Mouse (Mus musculus): ENCODE data around the gene Cacnb2. TPM values are rescaled to one million over a fixed set of nuclear protein-coding genes. Genes with fewer than 3 reads are reported as not detected.

The Cacnb2 gene
- polyA plus RNA-seq, 1 experiment from 2014 or later = 5.9 TPM

- Histone ChIP-seq H3K27ac (no peak overlapping the region), H3K4me1 (replicated peaks; ENCODE audit: control insufficient read depth, insufficient read depth, low read length) (no peaks in the 10 kb centered on the region), H3K9me3 (ENCODE audit: control insufficient read depth, low read length) (no peaks in the 10 kb centered on the region), H3K9ac (no peak overlapping the region), H3K4me2 (replicated peaks) (no peak overlapping the region), H3K36me3 (replicated peaks; ENCODE audit: control insufficient read depth, insufficient read depth) (no peaks in the 10 kb centered on the region), H3K27me3 (ENCODE audit: control insufficient read depth, insufficient read depth, low read length) (no peaks in the 10 kb centered on the region), H3K4me3 (replicated peaks; ENCODE audit: low read length) (no peak overlapping the region)
- WGBS = 61% methylated on average over 8 of the region's 8 CpGs
- DNase-seq (ENCODE audit: low spot score) = no peak
- no peak for ATAC-seq (ENCODE audit: low FRiP score)
These were observed 333.6 kb downstream of the Cacnb2 start for GRCm38 (mm10) chr2:14936492-14936891.

- 68% methylated on average over 4 of the region's 4 CpGs for WGBS
- DNase-seq (ENCODE audit: low spot score) = no peak
- no peaks in the 10 kb centered on the region for H3K27me3 ChIP-seq (ENCODE audit: control insufficient read depth, insufficient read depth, low read length)
- H3K4me1 ChIP-seq (replicated peaks; ENCODE audit: control insufficient read depth, insufficient read depth, low read length) = no peaks in the 10 kb centered on the region
- ATAC-seq (ENCODE audit: low FRiP score) = no peak
- H3K27ac ChIP-seq = no peak overlapping the region
- H3K4me2 ChIP-seq (replicated peaks) = no peak overlapping the region
- H3K4me3 ChIP-seq (replicated peaks; ENCODE audit: low read length) = no peak overlapping the region
- H3K9ac ChIP-seq = no peak overlapping the region
- H3K36me3 ChIP-seq (replicated peaks; ENCODE audit: control insufficient read depth, insufficient read depth) = no peaks in the 10 kb centered on the region
- H3K9me3 ChIP-seq (ENCODE audit: control insufficient read depth, low read length) = no peaks in the 10 kb centered on the region
These were observed 339.4 kb downstream of the Cacnb2 start for GRCm38 (mm10) chr2:14942261-14942660.

GRCm38 (mm10) chr2:14943691-14944357, 340.9 kb downstream of the Cacnb2 start:
- Histone ChIP-seq H3K27ac (no peak overlapping the region), H3K36me3 (replicated peaks; ENCODE audit: control insufficient read depth, insufficient read depth) (no peaks in the 10 kb centered on the region), H3K9me3 (ENCODE audit: control insufficient read depth, low read length) (no peaks in the 10 kb centered on the region), H3K4me1 (replicated peaks; ENCODE audit: control insufficient read depth, insufficient read depth, low read length) (no peaks in the 10 kb centered on the region), H3K9ac (no peak overlapping the region), H3K4me2 (replicated peaks) (no peak overlapping the region), H3K4me3 (replicated peaks; ENCODE audit: low read length) (no peak overlapping the region), H3K27me3 (ENCODE audit: control insufficient read depth, insufficient read depth, low read length) (no peaks in the 10 kb centered on the region)
- no peak for ATAC-seq (ENCODE audit: low FRiP score)
- DNase-seq (ENCODE audit: low spot score) = no peak
- WGBS = 89% methylated on average over 3 of the region's 3 CpGs

- Histone ChIP-seq H3K9ac (no peak overlapping the region), H3K9me3 (ENCODE audit: control insufficient read depth, low read length) (no peaks in the 10 kb centered on the region), H3K27ac (no peak overlapping the region), H3K4me2 (replicated peaks) (no peak overlapping the region), H3K4me1 (replicated peaks; ENCODE audit: control insufficient read depth, insufficient read depth, low read length) (no peaks in the 10 kb centered on the region), H3K4me3 (replicated peaks; ENCODE audit: low read length) (no peak overlapping the region), H3K36me3 (replicated peaks; ENCODE audit: control insufficient read depth, insufficient read depth) (no peaks in the 10 kb centered on the region), H3K27me3 (ENCODE audit: control insufficient read depth, insufficient read depth, low read length) (no peaks in the 10 kb centered on the region)
- ATAC-seq (ENCODE audit: low FRiP score) = peak; percentile 72; the same call in 1 of the 2 replicates
- 46% methylated on average over 2 of the region's 2 CpGs for WGBS
- no peak for DNase-seq (ENCODE audit: low spot score)
These were observed 350.2 kb downstream of the Cacnb2 start for GRCm38 (mm10) chr2:14953090-14953489.

GRCm38 (mm10) chr2:14960963-14961488, 358.1 kb downstream of the Cacnb2 start:
- H3K27ac ChIP-seq = no peak overlapping the region

GRCm38 (mm10) chr2:14961493-14961892, 358.6 kb downstream of the Cacnb2 start:
- no peaks in the 10 kb centered on the region for H3K36me3 ChIP-seq (replicated peaks; ENCODE audit: control insufficient read depth, insufficient read depth)
- no peaks in the 10 kb centered on the region for H3K9me3 ChIP-seq (ENCODE audit: control insufficient read depth, low read length)
- DNase-seq (ENCODE audit: low spot score) = no peak
- H3K4me1 ChIP-seq (replicated peaks; ENCODE audit: control insufficient read depth, insufficient read depth, low read length) = no peaks in the 10 kb centered on the region
- no peak overlapping the region for H3K27ac ChIP-seq
- H3K4me2 ChIP-seq (replicated peaks) = no peak overlapping the region
- no peak for ATAC-seq (ENCODE audit: low FRiP score)
- no peak overlapping the region for H3K9ac ChIP-seq
- no peaks in the 10 kb centered on the region for H3K27me3 ChIP-seq (ENCODE audit: control insufficient read depth, insufficient read depth, low read length)
- WGBS = 90% methylated on average over 2 of the region's 2 CpGs
- no peak overlapping the region for H3K4me3 ChIP-seq (replicated peaks; ENCODE audit: low read length)

More at GRCm38 (mm10) chr2:14960963-14961488, 358.1 kb downstream of the Cacnb2 start:
- ATAC-seq (ENCODE audit: low FRiP score) (no peak), DNase-seq (ENCODE audit: low spot score) (no peak)
- WGBS = 83% methylated on average over 1 of the region's 1 CpGs
- H3K4me1 ChIP-seq (replicated peaks; ENCODE audit: control insufficient read depth, insufficient read depth, low read length) = no peaks in the 10 kb centered on the region
- no peak overlapping the region for H3K4me2 ChIP-seq (replicated peaks)
- no peaks in the 10 kb centered on the region for H3K9me3 ChIP-seq (ENCODE audit: control insufficient read depth, low read length)
- H3K9ac ChIP-seq = no peak overlapping the region
- H3K4me3 ChIP-seq (replicated peaks; ENCODE audit: low read length) = no peak overlapping the region
- no peaks in the 10 kb centered on the region for H3K27me3 ChIP-seq (ENCODE audit: control insufficient read depth, insufficient read depth, low read length)
- no peaks in the 10 kb centered on the region for H3K36me3 ChIP-seq (replicated peaks; ENCODE audit: control insufficient read depth, insufficient read depth)

GRCm38 (mm10) chr2:14984029-14984428, 381.1 kb downstream of the Cacnb2 start:
- Histone ChIP-seq H3K4me3 (replicated peaks; ENCODE audit: low read length) (no peak overlapping the region), H3K4me2 (replicated peaks) (no peak overlapping the region), H3K36me3 (replicated peaks; ENCODE audit: control insufficient read depth, insufficient read depth) (peaks cover 16% of the 10 kb centered on the region), H3K9me3 (ENCODE audit: control insufficient read depth, low read length) (no peaks in the 10 kb centered on the region), H3K4me1 (replicated peaks; ENCODE audit: control insufficient read depth, insufficient read depth, low read length) (no peaks in the 10 kb centered on the region), H3K27ac (no peak overlapping the region), H3K9ac (no peak overlapping the region), H3K27me3 (ENCODE audit: control insufficient read depth, insufficient read depth, low read length) (no peaks in the 10 kb centered on the region)
- WGBS = 89% methylated on average over 11 of the region's 11 CpGs
- ATAC-seq (ENCODE audit: low FRiP score) (no peak), DNase-seq (ENCODE audit: low spot score) (no peak)

GRCm38 (mm10) chr2:14988451-14988850, 385.6 kb downstream of the Cacnb2 start:
- H3K9me3 ChIP-seq (ENCODE audit: control insufficient read depth, low read length) = no peaks in the 10 kb centered on the region
- no peaks in the 10 kb centered on the region for H3K4me1 ChIP-seq (replicated peaks; ENCODE audit: control insufficient read depth, insufficient read depth, low read length)
- ATAC-seq (ENCODE audit: low FRiP score) (no peak), DNase-seq (ENCODE audit: low spot score) (no peak)
- H3K9ac ChIP-seq = no peak overlapping the region
- H3K4me3 ChIP-seq (replicated peaks; ENCODE audit: low read length) = no peak overlapping the region
- WGBS = 94% methylated on average over 4 of the region's 4 CpGs
- H3K4me2 ChIP-seq (replicated peaks) = no peak overlapping the region
- H3K36me3 ChIP-seq (replicated peaks; ENCODE audit: control insufficient read depth, insufficient read depth) = peaks cover 16% of the 10 kb centered on the region
- H3K27ac ChIP-seq = no peak overlapping the region
- no peaks in the 10 kb centered on the region for H3K27me3 ChIP-seq (ENCODE audit: control insufficient read depth, insufficient read depth, low read length)

GRCm38 (mm10) chr2:14989350-14989749, 386.5 kb downstream of the Cacnb2 start:
- Histone ChIP-seq H3K27ac (no peak overlapping the region), H3K9ac (no peak overlapping the region), H3K4me2 (replicated peaks) (no peak overlapping the region), H3K27me3 (ENCODE audit: control insufficient read depth, insufficient read depth, low read length) (no peaks in the 10 kb centered on the region), H3K4me1 (replicated peaks; ENCODE audit: control insufficient read depth, insufficient read depth, low read length) (no peaks in the 10 kb centered on the region), H3K4me3 (replicated peaks; ENCODE audit: low read length) (no peak overlapping the region), H3K9me3 (ENCODE audit: control insufficient read depth, low read length) (no peaks in the 10 kb centered on the region), H3K36me3 (replicated peaks; ENCODE audit: control insufficient read depth, insufficient read depth) (peaks cover 16% of the 10 kb centered on the region)
- WGBS = 89% methylated on average over 4 of the region's 4 CpGs
- DNase-seq (ENCODE audit: low spot score) (no peak), ATAC-seq (ENCODE audit: low FRiP score) (no peak)

Data from hindbrain, embryonic 14.5 days (tissue).